Mouse (Mus musculus) heart, embryonic 16.5 days (tissue): ENCODE measurements around the gene Iffo1. TPM values are rescaled to one million over a fixed set of nuclear protein-coding genes. Genes with fewer than 3 reads are reported as not detected.
A peak's percentile ranks its signal among the peaks of the same experiment; 100 is the strongest.

Source experiments
- ATAC-seq: fragments of 200-750 bp; cut with Nextera tagmentation; replicated peaks from 2 replicates; pipeline ENCODE4 v1.8.0; 2017; ENCODE audit warnings: moderate number of reproducible peaks; ENCODE audit not compliant: insufficient read depth, low FRiP score; ENCODE audit errors: extremely low read depth
- H3K27ac ChIP-seq: fragments of 300-500 bp; sonication (generic); 2 replicates; pipeline ENCODE4 v1.5.1; 2014; ENCODE audit warnings: mild to moderate bottlenecking, low read length, control low read depth, moderate library complexity
- H3K27me3 ChIP-seq: fragments of 300-500 bp; sonication (generic); 2 replicates; pipeline ENCODE4 v1.6.1; 2014; ENCODE audit warnings: low read length, mixed read lengths; ENCODE audit not compliant: control insufficient read depth, insufficient read depth
- H3K36me3 ChIP-seq: fragments of 300-500 bp; sonication (generic); 2 replicates; pipeline ENCODE4 v1.6.1; 2014; ENCODE audit not compliant: control insufficient read depth, insufficient read depth
- H3K4me1 ChIP-seq: fragments of 300-500 bp; sonication (generic); 2 replicates; pipeline ENCODE4 v1.6.1; 2014; ENCODE audit warnings: low read length, mixed read lengths; ENCODE audit not compliant: control insufficient read depth, insufficient read depth
- H3K4me2 ChIP-seq: fragments of 300-500 bp; sonication (generic); 2 replicates; pipeline ENCODE4 v1.6.1; 2014; ENCODE audit warnings: low read depth, mild to moderate bottlenecking, control low read depth, low read length
- H3K4me3 ChIP-seq: fragments of 300-500 bp; sonication (generic); 2 replicates; pipeline ENCODE4 v1.5.1; 2014; ENCODE audit warnings: mild to moderate bottlenecking, control low read depth, low read length
- H3K9ac ChIP-seq: fragments of 300-500 bp; sonication (generic); 2 replicates; pipeline ENCODE4 v1.6.1; 2014; ENCODE audit warnings: low read length, control low read depth
- H3K9me3 ChIP-seq: fragments of 300-500 bp; sonication (generic); replicated peaks from 2 replicates; pipeline ENCODE4 v1.6.1; 2016; ENCODE audit warnings: low read length; ENCODE audit not compliant: control insufficient read depth
- WGBS: fragments of 180-500 bp; shearing (Covaris S2); extraction: QIAGEN DNeasy Blood & Tissue Kit; methylation state at CpG from one replicate; pipeline ENCODE4 v1.1.7; 2014; 5-methylcytosine and 5-hydroxymethylcytosine counted together
- polyA plus RNA-seq: library from polyadenylated mRNA; unstranded; fragments of >200 nt; fragmentation: Nextera tagmentation; extraction: Ambion mirVana; gene quantifications from 2 replicates; pipeline ENCODE4 v1.2.1, GENCODE M21; 2015

The Iffo1 gene
- 11.7 and 13.2 TPM in 2 replicates for polyA plus RNA-seq

DNA sequence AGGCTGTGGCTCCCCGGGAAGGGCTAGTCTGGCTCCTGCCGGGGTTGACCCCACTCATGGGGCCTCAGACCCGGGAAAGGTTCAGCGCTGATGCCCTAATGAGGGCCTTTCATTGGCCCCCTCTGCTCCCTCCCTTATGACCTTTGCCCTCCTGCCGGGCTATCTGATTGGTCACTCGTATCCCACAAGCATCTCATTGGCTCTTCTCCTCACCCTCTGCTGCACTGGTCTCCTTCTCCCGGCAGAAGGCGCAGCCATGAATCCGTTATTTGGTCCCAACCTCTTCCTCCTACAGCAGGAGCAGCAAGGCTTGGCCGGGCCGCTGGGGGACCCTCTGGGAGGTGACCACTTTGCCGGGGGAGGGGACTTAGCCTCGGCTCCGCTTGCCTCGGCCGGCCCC lies at the start of gene Iffo1:
Gene Iffo1, plus strand, starts transcription at position 241 of the 400 bp plus-strand sequence.
- WGBS, result under 1% methylated on average over 16 of the region's 16 CpGs

GRCm38 (mm10) chr6:125095391-125096278 lies 49.4 kb upstream of the Iffo1 start, which contains the start of gene Chd4:
TSS of gene Chd4 (plus strand) at chr6:125095981.
- Histone ChIP-seq H3K4me2 (peak within 1 kb of the TSS; percentile 96), H3K27ac (peak within 1 kb of the TSS; percentile 98), H3K4me3 (peak within 1 kb of the TSS; percentile 91), H3K36me3 (peaks cover 5% of the 10 kb centered on the region; the same call in 1 of the 2 replicates), H3K9me3 (no peaks in the 10 kb centered on the region), H3K4me1 (peaks cover 32% of the 10 kb centered on the region), H3K9ac (peak within 1 kb of the TSS; percentile 96), H3K27me3 (no peaks in the 10 kb centered on the region)
- ATAC-seq, result peak; percentile 72
- WGBS, result 4% methylated on average over 36 of the region's 45 CpGs

More for the DNA sequence above, at the start of gene Iffo1:
- peak; percentile 79 for ATAC-seq
- peak within 1 kb of the TSS; percentile 84 for H3K9ac ChIP-seq
- H3K9me3 ChIP-seq, result no peaks in the 10 kb centered on the region
- peaks cover 27% of the 10 kb centered on the region for H3K36me3 ChIP-seq
- peaks cover 47% of the 10 kb centered on the region for H3K4me1 ChIP-seq
- peak within 1 kb of the TSS; percentile 79 for H3K4me2 ChIP-seq
- peak within 1 kb of the TSS; percentile 70 for H3K4me3 ChIP-seq
- H3K27ac ChIP-seq, result peak within 1 kb of the TSS; percentile 95
- H3K27me3 ChIP-seq, result no peaks in the 10 kb centered on the region

- Histone ChIP-seq H3K9me3 (no peaks in the 10 kb centered on the region), H3K36me3 (peaks cover 11% of the 10 kb centered on the region), H3K4me3 (peak overlapping the region; percentile 91), H3K9ac (peak overlapping the region; percentile 96), H3K27me3 (no peaks in the 10 kb centered on the region), H3K4me1 (peaks cover 29% of the 10 kb centered on the region), H3K27ac (peak overlapping the region; percentile 98), H3K4me2 (peak overlapping the region; percentile 96)
- ATAC-seq, result peak; percentile 5; the same call in 1 of the 2 replicates
- under 1% methylated on average over 27 of the region's 32 CpGs for WGBS
These were observed 48.8 kb upstream of the Iffo1 start for GRCm38 (mm10) chr6:125096279-125096596.

GRCm38 (mm10) chr6:125096597-125097345 lies 48.3 kb upstream of the Iffo1 start:
- Histone ChIP-seq H3K27ac (peak overlapping the region; percentile 98), H3K4me2 (peak overlapping the region; percentile 96), H3K4me1 (peaks cover 29% of the 10 kb centered on the region), H3K9me3 (no peaks in the 10 kb centered on the region), H3K4me3 (peak overlapping the region; percentile 91), H3K36me3 (peaks cover 16% of the 10 kb centered on the region), H3K27me3 (no peaks in the 10 kb centered on the region), H3K9ac (peak overlapping the region; percentile 96)
- ATAC-seq, result peak; percentile 46
- WGBS, result 1% methylated on average over 44 of the region's 44 CpGs

GRCm38 (mm10) chr6:125097346-125097689 lies 47.7 kb upstream of the Iffo1 start:
- Histone ChIP-seq H3K4me2 (peak overlapping the region; percentile 96), H3K4me3 (peak overlapping the region; percentile 91), H3K4me1 (peaks cover 29% of the 10 kb centered on the region), H3K9me3 (no peaks in the 10 kb centered on the region), H3K36me3 (peaks cover 22% of the 10 kb centered on the region), H3K27ac (peak overlapping the region; percentile 98), H3K9ac (peak overlapping the region; percentile 96), H3K27me3 (no peaks in the 10 kb centered on the region)
- 1% methylated on average over 12 of the region's 12 CpGs for WGBS
- ATAC-seq, result no peak

- no peak for ATAC-seq
- Histone ChIP-seq H3K9ac (peak overlapping the region; percentile 96), H3K4me1 (peaks cover 29% of the 10 kb centered on the region), H3K4me3 (peak overlapping the region; percentile 91), H3K27ac (peak overlapping the region; percentile 98; the same call in 1 of the 2 replicates), H3K4me2 (peak overlapping the region; percentile 96), H3K36me3 (peaks cover 28% of the 10 kb centered on the region), H3K27me3 (no peaks in the 10 kb centered on the region), H3K9me3 (no peaks in the 10 kb centered on the region)
- 28% methylated on average over 8 of the region's 8 CpGs for WGBS
These were observed 47.1 kb upstream of the Iffo1 start for GRCm38 (mm10) chr6:125097951-125098350.

DNA sequence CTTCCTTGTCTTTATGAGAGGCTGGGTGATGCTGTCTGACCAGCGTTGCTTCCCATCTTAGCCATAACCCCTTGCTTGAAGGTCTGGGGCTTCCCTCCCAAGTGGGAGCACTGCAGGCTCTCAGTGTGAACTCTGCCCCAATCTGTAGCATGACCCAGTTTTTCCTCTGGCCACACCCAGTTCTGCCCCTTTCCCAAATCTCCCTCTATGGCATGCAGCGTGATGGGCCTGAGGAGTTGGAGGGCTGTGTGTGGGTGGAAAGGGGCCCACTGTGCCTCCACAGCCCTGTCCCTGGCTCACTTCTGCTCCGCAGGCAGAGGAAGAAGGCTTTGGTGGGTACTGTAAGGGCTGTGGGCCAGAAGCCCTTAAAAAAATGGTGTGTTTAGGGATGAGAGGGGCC lies 46.5 kb upstream of the Iffo1 start:
- H3K36me3 ChIP-seq, result peaks cover 34% of the 10 kb centered on the region

DNA sequence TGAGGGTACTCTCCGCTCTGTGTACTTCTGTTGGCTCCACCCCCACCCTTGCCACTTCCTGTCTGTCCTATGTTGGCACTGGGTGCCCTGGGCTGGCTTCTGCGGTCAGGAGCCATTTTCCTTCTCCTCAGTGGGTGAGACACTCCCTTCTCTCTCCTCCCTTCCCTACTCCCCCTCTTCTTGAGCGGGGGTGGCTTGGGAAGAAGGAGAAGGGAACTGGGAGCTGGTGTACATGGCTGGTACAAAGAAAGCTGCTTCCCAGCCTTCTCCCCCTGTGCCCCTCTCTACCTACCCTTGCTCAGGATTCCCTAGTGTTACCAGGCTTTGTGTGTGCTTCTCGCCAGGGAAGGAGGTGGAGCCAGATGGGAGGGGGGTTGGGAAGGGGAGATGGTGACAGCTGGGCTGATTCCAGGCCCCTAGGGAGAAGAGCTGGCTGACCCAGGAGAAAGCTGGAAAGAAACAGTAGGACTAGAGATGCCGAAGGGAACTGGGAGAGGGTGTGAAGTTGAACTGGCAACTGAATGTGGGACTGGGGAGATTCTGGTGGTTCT lies 45.5 kb upstream of the Iffo1 start:
- peak overlapping the region; percentile 96 for H3K9ac ChIP-seq
- H3K4me3 ChIP-seq, result peak overlapping the region; percentile 11
- peaks cover 32% of the 10 kb centered on the region for H3K4me1 ChIP-seq
- H3K27ac ChIP-seq, result peak overlapping the region; percentile 50; the same call in 1 of the 2 replicates
- peak overlapping the region; percentile 96 for H3K4me2 ChIP-seq
- H3K9me3 ChIP-seq, result no peaks in the 10 kb centered on the region
- 40% methylated on average over 5 of the region's 5 CpGs for WGBS
- H3K27me3 ChIP-seq, result no peaks in the 10 kb centered on the region
- ATAC-seq, result no peak
- peaks cover 40% of the 10 kb centered on the region for H3K36me3 ChIP-seq

More for the DNA sequence above, 46.5 kb upstream of the Iffo1 start:
- Histone ChIP-seq H3K27ac (peak overlapping the region; percentile 52; the same call in 1 of the 2 replicates), H3K27me3 (no peaks in the 10 kb centered on the region), H3K9ac (peak overlapping the region; percentile 96), H3K4me2 (peak overlapping the region; percentile 96), H3K4me1 (peaks cover 29% of the 10 kb centered on the region), H3K9me3 (no peaks in the 10 kb centered on the region), H3K4me3 (peak overlapping the region; percentile 91)
- ATAC-seq, result no peak
- 31% methylated on average over 3 of the region's 3 CpGs for WGBS
